Mouse (Mus musculus) left cerebral cortex, postnatal 14 days (tissue): ENCODE measurements at regions not wholly inside any gene's neighbourhood (a gene's known extent, or its start where the extent isn't known, plus 50 kb on each side); places are given as distances from the start of the nearest gene placed in this dataset.
"Not testable (repeated sequence)": the region's sequence is repeated elsewhere in the genome, so short reads cannot be mapped to it uniquely, and the experiment has no call there.

Experiments used
- DNase-seq, 2 experiments: peaks; one replicate each; pipeline ENCODE4 v3.0.0; 2021 to 2022; ENCODE audit warnings: low spot score in 2 of 2, mixed read lengths in 1 of 2
- intact Hi-C: fragments of 180-260 bp; cut with DNase I; formaldehyde crosslinking; loops from one replicate; pipeline ENCODE4 v1.15.1; 2025

GRCm38 (mm10) chr1:176511467-176511866, 236.4 kb upstream of the Pld5 start:
- intact Hi-C loops, result no loop called here
- DNase-seq, result no peak

- no peak for DNase-seq
These were observed 230.3 kb upstream of the Pld5 start for GRCm38 (mm10) chr1:176505441-176505840.

GRCm38 (mm10) chr1:176504731-176505130, 229.6 kb upstream of the Pld5 start:
- intact Hi-C loops, result not testable (repeated sequence)

More at GRCm38 (mm10) chr1:176505441-176505840, 230.3 kb upstream of the Pld5 start:
- intact Hi-C loops, result no loop called here

GRCm38 (mm10) chr1:176499010-176499650, 224.0 kb upstream of the Pld5 start:
- no peak for DNase-seq
- intact Hi-C loops, result no loop called here

More at GRCm38 (mm10) chr1:176504731-176505130, 229.6 kb upstream of the Pld5 start:
- DNase-seq, result not testable (repeated sequence)

- intact Hi-C loops, result no loop called here
- DNase-seq, result peak; percentile 5 to 39
These were observed 193.4 kb upstream of the Pld5 start for GRCm38 (mm10) chr1:176468560-176468959.

GRCm38 (mm10) chr1:176462125-176462524, 187.0 kb upstream of the Pld5 start:
- intact Hi-C loops, result no loop called here
- no peak for DNase-seq

- DNase-seq, result peak; percentile 14 to 34
- intact Hi-C loops, result no loop called here
These were observed 171.6 kb upstream of the Pld5 start for GRCm38 (mm10) chr1:176446735-176447134.

GRCm38 (mm10) chr1:176443712-176444111, 168.6 kb upstream of the Pld5 start:
- intact Hi-C loops, result no loop called here
- DNase-seq, result peak in 1 of 2 experiments; percentile 12

- DNase-seq, result no peak
- intact Hi-C loops, result no loop called here
These were observed 165.1 kb upstream of the Pld5 start for GRCm38 (mm10) chr1:176440254-176440653.

- DNase-seq, result no peak
- intact Hi-C loops, result no loop called here
These were observed 152.7 kb upstream of the Pld5 start for GRCm38 (mm10) chr1:176427835-176428234.

- DNase-seq, result no peak
- intact Hi-C loops, result no loop called here
These were observed 151.9 kb upstream of the Pld5 start for GRCm38 (mm10) chr1:176427046-176427445.

- DNase-seq, result no peak
- intact Hi-C loops, result no loop called here
These were observed 142.1 kb upstream of the Pld5 start for GRCm38 (mm10) chr1:176417251-176417650.

GRCm38 (mm10) chr1:176404128-176404527, 129.0 kb upstream of the Pld5 start:
- DNase-seq, result no peak
- intact Hi-C loops, result no loop called here

GRCm38 (mm10) chr1:176379645-176380044, 104.5 kb upstream of the Pld5 start:
- intact Hi-C loops, result no loop called here
- DNase-seq, result no peak

- DNase-seq, result no peak
- intact Hi-C loops, result no loop called here
These were observed 91.8 kb upstream of the Pld5 start for GRCm38 (mm10) chr1:176366900-176367299.

GRCm38 (mm10) chr1:176360957-176361356, 85.8 kb upstream of the Pld5 start:
- no peak for DNase-seq
- intact Hi-C loops, result no loop called here

- intact Hi-C loops, result no loop called here
- no peak for DNase-seq
These were observed 85.0 kb upstream of the Pld5 start for GRCm38 (mm10) chr1:176359992-176360724.

- intact Hi-C loops, result no loop called here
These were observed 80.2 kb upstream of the Pld5 start for GRCm38 (mm10) chr1:176355342-176355741.

GRCm38 (mm10) chr1:176354898-176355297, 79.8 kb upstream of the Pld5 start:
- intact Hi-C loops, result no loop called here
- DNase-seq, result no peak

More at GRCm38 (mm10) chr1:176355342-176355741, 80.2 kb upstream of the Pld5 start:
- peak; percentile 47 to 49 for DNase-seq

- no peak for DNase-seq
- intact Hi-C loops, result no loop called here
These were observed 77.6 kb upstream of the Pld5 start for GRCm38 (mm10) chr1:176352706-176353105.

GRCm38 (mm10) chr1:176349909-176350495, 74.9 kb upstream of the Pld5 start:
- DNase-seq, result no peak
- intact Hi-C loops, result no loop called here
